Mouse (Mus musculus) forebrain, postnatal 0 days (tissue): ENCODE data around the gene Zfyve21. TPM values are rescaled to one million over a fixed set of nuclear protein-coding genes. Genes with fewer than 3 reads are reported as not detected.

Source experiments
- ATAC-seq: fragments of 200-750 bp; cut with Nextera tagmentation; 2 replicates; pipeline ENCODE4 v1.8.0; 2017; ENCODE audit warnings: mild to moderate bottlenecking, moderate library complexity
- DNase-seq: peaks from one replicate; pipeline ENCODE4 v3.0.0-alpha.2; 2015
- H3K27ac ChIP-seq: fragments of 300-500 bp; sonication (generic); 2 replicates; pipeline ENCODE4 v1.5.1; 2014; ENCODE audit warnings: low read depth, mild to moderate bottlenecking, antibody characterized with exemption, low read length, moderate library complexity, mixed read lengths
- H3K27me3 ChIP-seq: fragments of 300-500 bp; sonication (generic); 2 replicates; pipeline ENCODE4 v1.6.1; 2014; ENCODE audit warnings: mild to moderate bottlenecking, low read length, mixed read lengths; ENCODE audit not compliant: insufficient read depth
- H3K36me3 ChIP-seq: fragments of 300-500 bp; sonication (generic); 2 replicates; pipeline ENCODE4 v1.6.1; 2014; ENCODE audit warnings: mild to moderate bottlenecking, moderate library complexity; ENCODE audit not compliant: insufficient read depth
- H3K4me1 ChIP-seq: fragments of 300-500 bp; sonication (generic); 2 replicates; pipeline ENCODE4 v1.6.1; 2014; ENCODE audit warnings: antibody characterized with exemption; ENCODE audit not compliant: insufficient read depth
- H3K4me2 ChIP-seq: fragments of 300-500 bp; sonication (generic); 2 replicates; pipeline ENCODE4 v1.6.1; 2014; ENCODE audit warnings: low read depth, mild to moderate bottlenecking, moderate library complexity
- H3K4me3 ChIP-seq: fragments of 300-500 bp; sonication (generic); 2 replicates; pipeline ENCODE4 v1.5.1; 2014; ENCODE audit warnings: low read depth, low read length, mixed read lengths
- H3K9ac ChIP-seq: fragments of 300-500 bp; sonication (generic); 2 replicates; pipeline ENCODE4 v1.6.1; 2014; ENCODE audit warnings: mild to moderate bottlenecking
- H3K9me3 ChIP-seq: fragments of 300-500 bp; sonication (generic); 2 replicates; pipeline ENCODE4 v1.6.1; 2016; ENCODE audit warnings: low read length
- CTCF ChIP-seq: sonication (generic); IDR thresholded peaks from 2 replicates; pipeline ENCODE4 v1.5.1; 2016; ENCODE audit warnings: antibody characterized with exemption, control low read depth, low read depth
- WGBS: fragments of 180-500 bp; shearing (Covaris S2); extraction: QIAGEN DNeasy Blood & Tissue Kit; methylation state at CpG from one replicate; pipeline ENCODE4 v1.1.7; 2014; 5-methylcytosine and 5-hydroxymethylcytosine counted together
- polyA plus RNA-seq: library from polyadenylated mRNA; unstranded; fragments of >200 nt; fragmentation: Nextera tagmentation; extraction: Ambion mirVana; gene quantifications from 2 replicates; pipeline ENCODE4 v1.2.1, GENCODE M21; 2015
- total RNA-seq: library from RNA; depleted of rRNA; stranded (reverse); fragments of >200 nt; gene quantifications from 2 replicates; pipeline ENCODE4 v1.2.3, GENCODE M21; 2014

Zfyve21 gene
- total and polyA plus RNA-seq, 2 experiments from 2014 or later, result 21.2 to 29.5 TPM

GRCm38 (mm10) chr12:111853011-111853436, 39.1 kb downstream of the Zfyve21 start:
- DNase-seq, result no peak
- Histone ChIP-seq H3K27ac (no peak overlapping the region), H3K9ac (no peak overlapping the region), H3K36me3 (no peaks in the 10 kb centered on the region; the same call in 1 of the 2 replicates), H3K4me2 (no peak overlapping the region), H3K4me3 (no peak overlapping the region), H3K4me1 (no peaks in the 10 kb centered on the region), H3K27me3 (no peaks in the 10 kb centered on the region), H3K9me3 (no peaks in the 10 kb centered on the region)
- WGBS, result 73% methylated on average over 10 of the region's 10 CpGs
- no peak for TF ChIP-seq CTCF
- no peak for ATAC-seq

- Histone ChIP-seq H3K27ac (no peak overlapping the region), H3K27me3 (no peaks in the 10 kb centered on the region), H3K4me1 (no peaks in the 10 kb centered on the region), H3K4me3 (no peak overlapping the region), H3K4me2 (no peak overlapping the region), H3K9me3 (no peaks in the 10 kb centered on the region), H3K36me3 (no peaks in the 10 kb centered on the region; the same call in 1 of the 2 replicates), H3K9ac (no peak overlapping the region)
- 74% methylated on average over 4 of the region's 4 CpGs for WGBS
- no peak for TF ChIP-seq CTCF
- no peak for ATAC-seq
- DNase-seq, result no peak
Observed at GRCm38 (mm10) chr12:111853546-111853945, 39.6 kb downstream of the Zfyve21 start.

GRCm38 (mm10) chr12:111855448-111855847, 41.5 kb downstream of the Zfyve21 start:
- H3K9me3 ChIP-seq, result no peaks in the 10 kb centered on the region
- H3K4me1 ChIP-seq, result no peaks in the 10 kb centered on the region
- H3K4me2 ChIP-seq, result no peak overlapping the region
- no peak overlapping the region for H3K4me3 ChIP-seq
- DNase-seq (no peak), ATAC-seq (no peak)
- H3K27me3 ChIP-seq, result no peaks in the 10 kb centered on the region
- TF ChIP-seq CTCF, result no peak
- 100% methylated on average over 2 of the region's 2 CpGs for WGBS
- H3K9ac ChIP-seq, result no peak overlapping the region
- H3K36me3 ChIP-seq, result no peaks in the 10 kb centered on the region; the same call in none of the 2 replicates
- H3K27ac ChIP-seq, result no peak overlapping the region

GRCm38 (mm10) chr12:111864206-111864824, 50.3 kb downstream of the Zfyve21 start:
- ATAC-seq (no peak), DNase-seq (no peak)
- Histone ChIP-seq H3K36me3 (peaks cover 18% of the 10 kb centered on the region), H3K4me2 (no peak overlapping the region), H3K9ac (no peak overlapping the region), H3K4me3 (no peak overlapping the region), H3K27ac (no peak overlapping the region), H3K27me3 (no peaks in the 10 kb centered on the region), H3K4me1 (no peaks in the 10 kb centered on the region), H3K9me3 (no peaks in the 10 kb centered on the region)
- 87% methylated on average over 4 of the region's 4 CpGs for WGBS
- no peak for TF ChIP-seq CTCF

- DNase-seq (no peak), ATAC-seq (no peak)
- H3K27ac ChIP-seq, result no peak overlapping the region
- TF ChIP-seq CTCF, result no peak
- no peak overlapping the region for H3K4me2 ChIP-seq
- H3K9me3 ChIP-seq, result no peaks in the 10 kb centered on the region
- H3K4me1 ChIP-seq, result no peaks in the 10 kb centered on the region
- H3K27me3 ChIP-seq, result no peaks in the 10 kb centered on the region
- H3K9ac ChIP-seq, result no peak overlapping the region
- 93% methylated on average over 1 of the region's 1 CpGs for WGBS
- H3K4me3 ChIP-seq, result no peak overlapping the region
- peaks cover 14% of the 10 kb centered on the region for H3K36me3 ChIP-seq
Observed at GRCm38 (mm10) chr12:111869806-111870205, 55.8 kb downstream of the Zfyve21 start.

GRCm38 (mm10) chr12:111870811-111871210, 56.8 kb downstream of the Zfyve21 start:
- WGBS, result 89% methylated on average over 7 of the region's 7 CpGs
- TF ChIP-seq CTCF, result no peak
- Histone ChIP-seq H3K4me2 (no peak overlapping the region), H3K9ac (no peak overlapping the region), H3K9me3 (no peaks in the 10 kb centered on the region), H3K27ac (no peak overlapping the region), H3K4me1 (no peaks in the 10 kb centered on the region), H3K4me3 (no peak overlapping the region), H3K27me3 (no peaks in the 10 kb centered on the region), H3K36me3 (peaks cover 14% of the 10 kb centered on the region)
- ATAC-seq, result no peak
- DNase-seq, result no peak

GRCm38 (mm10) chr12:111872079-111872478, 58.1 kb downstream of the Zfyve21 start:
- Histone ChIP-seq H3K27me3 (no peaks in the 10 kb centered on the region), H3K36me3 (peaks cover 14% of the 10 kb centered on the region), H3K4me1 (no peaks in the 10 kb centered on the region), H3K4me3 (no peak overlapping the region), H3K9me3 (no peaks in the 10 kb centered on the region), H3K27ac (no peak overlapping the region), H3K9ac (no peak overlapping the region), H3K4me2 (no peak overlapping the region)
- WGBS, result 91% methylated on average over 5 of the region's 5 CpGs
- ATAC-seq (no peak), DNase-seq (no peak)
- no peak for TF ChIP-seq CTCF
